Mouse (Mus musculus): ENCODE data around the gene Sept10. TPM values are rescaled to one million over a fixed set of nuclear protein-coding genes. Genes with fewer than 3 reads are reported as not detected.

Gene Sept10
- polyA plus RNA-seq, 1 experiment from 2014 or later: 43.1 TPM

GRCm38 (mm10) chr10:59131926-59132628 is 89.6 kb downstream of the Sept10 start:
- Histone ChIP-seq H3K4me1 (replicated peaks; ENCODE audit: control insufficient read depth, insufficient read depth, low read length) (0 out of 2 replicates have a peak, but pooled peaks cover 6% of the 10 kb centered on the region), H3K4me2 (ENCODE audit: low read length) (no peak overlapping the region), H3K9ac (ENCODE audit: low read length) (no peak overlapping the region), H3K9me3 (ENCODE audit: control insufficient read depth, low read length) (no peaks in the 10 kb centered on the region), H3K27me3 (replicated peaks; ENCODE audit: control insufficient read depth, insufficient read depth, low read length) (no peaks in the 10 kb centered on the region), H3K4me3 (ENCODE audit: low read depth, low read length) (no peak overlapping the region), H3K36me3 (ENCODE audit: control insufficient read depth, insufficient read depth, low read length) (no peaks in the 10 kb centered on the region), H3K27ac (ENCODE audit: low read depth) (no peak overlapping the region)
- DNase-seq (ENCODE audit: low spot score): peak; percentile 57
- ATAC-seq (replicated peaks; ENCODE audit: low FRiP score, low TSS enrichment, low read depth): no peak
- WGBS: 46% methylated on average over 20 of the region's 20 CpGs

GRCm38 (mm10) chr10:59127637-59128036 is 94.0 kb downstream of the Sept10 start:
- no peak overlapping the region for H3K27ac ChIP-seq (ENCODE audit: low read depth)
- no peak overlapping the region for H3K9ac ChIP-seq (ENCODE audit: low read length)
- H3K4me3 ChIP-seq (ENCODE audit: low read depth, low read length): no peak overlapping the region
- H3K27me3 ChIP-seq (replicated peaks; ENCODE audit: control insufficient read depth, insufficient read depth, low read length): no peaks in the 10 kb centered on the region
- no peaks in the 10 kb centered on the region for H3K9me3 ChIP-seq (ENCODE audit: control insufficient read depth, low read length)
- no peaks in the 10 kb centered on the region for H3K36me3 ChIP-seq (ENCODE audit: control insufficient read depth, insufficient read depth, low read length)
- WGBS: 70% methylated on average over 6 of the region's 6 CpGs
- no peak for DNase-seq (ENCODE audit: low spot score)
- no peak overlapping the region for H3K4me2 ChIP-seq (ENCODE audit: low read length)
- H3K4me1 ChIP-seq (replicated peaks; ENCODE audit: control insufficient read depth, insufficient read depth, low read length): 0 out of 2 replicates have a peak, but pooled peaks cover 6% of the 10 kb centered on the region
- ATAC-seq (replicated peaks; ENCODE audit: low FRiP score, low TSS enrichment, low read depth): no peak

- H3K4me2 ChIP-seq (ENCODE audit: low read length): no peak overlapping the region
- no peak for DNase-seq (ENCODE audit: low spot score)
- ATAC-seq (replicated peaks; ENCODE audit: low FRiP score, low TSS enrichment, low read depth): no peak
- no peaks in the 10 kb centered on the region for H3K9me3 ChIP-seq (ENCODE audit: control insufficient read depth, low read length)
- no peaks in the 10 kb centered on the region for H3K27me3 ChIP-seq (replicated peaks; ENCODE audit: control insufficient read depth, insufficient read depth, low read length)
- no peak overlapping the region for H3K4me3 ChIP-seq (ENCODE audit: low read depth, low read length)
- H3K4me1 ChIP-seq (replicated peaks; ENCODE audit: control insufficient read depth, insufficient read depth, low read length): no peaks in the 10 kb centered on the region
- H3K27ac ChIP-seq (ENCODE audit: low read depth): no peak overlapping the region
- H3K36me3 ChIP-seq (ENCODE audit: control insufficient read depth, insufficient read depth, low read length): no peaks in the 10 kb centered on the region
- H3K9ac ChIP-seq (ENCODE audit: low read length): no peak overlapping the region
- 88% methylated on average over 2 of the region's 2 CpGs for WGBS
Measured at GRCm38 (mm10) chr10:59125497-59125896, 96.2 kb downstream of the Sept10 start.

- Histone ChIP-seq H3K4me1 (replicated peaks; ENCODE audit: control insufficient read depth, insufficient read depth, low read length) (no peaks in the 10 kb centered on the region), H3K9ac (ENCODE audit: low read length) (no peak overlapping the region), H3K4me2 (ENCODE audit: low read length) (no peak overlapping the region), H3K36me3 (ENCODE audit: control insufficient read depth, insufficient read depth, low read length) (no peaks in the 10 kb centered on the region), H3K9me3 (ENCODE audit: control insufficient read depth, low read length) (no peaks in the 10 kb centered on the region), H3K4me3 (ENCODE audit: low read depth, low read length) (no peak overlapping the region), H3K27me3 (replicated peaks; ENCODE audit: control insufficient read depth, insufficient read depth, low read length) (no peaks in the 10 kb centered on the region), H3K27ac (ENCODE audit: low read depth) (no peak overlapping the region)
- DNase-seq (ENCODE audit: low spot score): no peak
- no peak for ATAC-seq (replicated peaks; ENCODE audit: low FRiP score, low TSS enrichment, low read depth)
- 94% methylated on average over 2 of the region's 2 CpGs for WGBS
Measured at GRCm38 (mm10) chr10:59119811-59120210, 101.8 kb downstream of the Sept10 start.

DNA sequence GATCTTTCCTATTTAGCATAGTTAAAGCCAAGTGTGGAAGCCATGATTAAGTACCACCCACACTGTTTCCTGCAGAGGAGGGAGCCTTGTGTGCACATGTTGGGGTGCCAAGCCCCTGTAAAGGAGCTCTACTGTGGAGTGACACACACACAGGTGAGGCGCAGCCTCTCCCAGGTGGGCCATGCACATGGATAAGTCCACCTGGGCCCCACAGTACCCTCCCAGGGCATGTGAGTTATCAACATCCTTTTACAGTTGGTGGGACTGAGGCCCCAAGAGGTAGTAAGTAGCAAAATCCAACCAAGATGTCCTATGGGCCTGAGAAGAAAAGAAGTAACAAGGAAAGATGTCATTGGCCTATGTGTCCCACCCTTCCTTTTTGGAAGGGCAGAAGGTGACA is 102.6 kb downstream of the Sept10 start:
- H3K4me3 ChIP-seq (ENCODE audit: low read depth, low read length): no peak overlapping the region
- ATAC-seq (replicated peaks; ENCODE audit: low FRiP score, low TSS enrichment, low read depth) (no peak), DNase-seq (ENCODE audit: low spot score) (no peak)
- H3K9me3 ChIP-seq (ENCODE audit: control insufficient read depth, low read length): no peaks in the 10 kb centered on the region
- 93% methylated on average over 1 of the region's 1 CpGs for WGBS
- no peak overlapping the region for H3K4me2 ChIP-seq (ENCODE audit: low read length)
- H3K27ac ChIP-seq (ENCODE audit: low read depth): no peak overlapping the region
- H3K27me3 ChIP-seq (replicated peaks; ENCODE audit: control insufficient read depth, insufficient read depth, low read length): no peaks in the 10 kb centered on the region
- H3K36me3 ChIP-seq (ENCODE audit: control insufficient read depth, insufficient read depth, low read length): no peaks in the 10 kb centered on the region
- H3K9ac ChIP-seq (ENCODE audit: low read length): no peak overlapping the region
- H3K4me1 ChIP-seq (replicated peaks; ENCODE audit: control insufficient read depth, insufficient read depth, low read length): no peaks in the 10 kb centered on the region

- no peaks in the 10 kb centered on the region for H3K27me3 ChIP-seq (replicated peaks; ENCODE audit: control insufficient read depth, insufficient read depth, low read length)
- H3K4me1 ChIP-seq (replicated peaks; ENCODE audit: control insufficient read depth, insufficient read depth, low read length): no peaks in the 10 kb centered on the region
- no peaks in the 10 kb centered on the region for H3K9me3 ChIP-seq (ENCODE audit: control insufficient read depth, low read length)
- no peak overlapping the region for H3K27ac ChIP-seq (ENCODE audit: low read depth)
- H3K4me2 ChIP-seq (ENCODE audit: low read length): no peak overlapping the region
- H3K4me3 ChIP-seq (ENCODE audit: low read depth, low read length): no peak overlapping the region
- WGBS: 73% methylated on average over 5 of the region's 5 CpGs
- ATAC-seq (replicated peaks; ENCODE audit: low FRiP score, low TSS enrichment, low read depth): no peak
- H3K36me3 ChIP-seq (ENCODE audit: control insufficient read depth, insufficient read depth, low read length): no peaks in the 10 kb centered on the region
- DNase-seq (ENCODE audit: low spot score): no peak
- H3K9ac ChIP-seq (ENCODE audit: low read length): no peak overlapping the region
Measured at GRCm38 (mm10) chr10:59117555-59117954, 104.1 kb downstream of the Sept10 start.

GRCm38 (mm10) chr10:59116331-59116730 is 105.3 kb downstream of the Sept10 start:
- Histone ChIP-seq H3K4me3 (ENCODE audit: low read depth, low read length) (no peak overlapping the region), H3K4me2 (ENCODE audit: low read length) (no peak overlapping the region), H3K4me1 (replicated peaks; ENCODE audit: control insufficient read depth, insufficient read depth, low read length) (no peaks in the 10 kb centered on the region), H3K36me3 (ENCODE audit: control insufficient read depth, insufficient read depth, low read length) (no peaks in the 10 kb centered on the region), H3K9ac (ENCODE audit: low read length) (no peak overlapping the region), H3K9me3 (ENCODE audit: control insufficient read depth, low read length) (no peaks in the 10 kb centered on the region), H3K27me3 (replicated peaks; ENCODE audit: control insufficient read depth, insufficient read depth, low read length) (no peaks in the 10 kb centered on the region), H3K27ac (ENCODE audit: low read depth) (no peak overlapping the region)
- ATAC-seq (replicated peaks; ENCODE audit: low FRiP score, low TSS enrichment, low read depth) (no peak), DNase-seq (ENCODE audit: low spot score) (no peak)
- WGBS: 75% methylated on average over 9 of the region's 9 CpGs

DNA sequence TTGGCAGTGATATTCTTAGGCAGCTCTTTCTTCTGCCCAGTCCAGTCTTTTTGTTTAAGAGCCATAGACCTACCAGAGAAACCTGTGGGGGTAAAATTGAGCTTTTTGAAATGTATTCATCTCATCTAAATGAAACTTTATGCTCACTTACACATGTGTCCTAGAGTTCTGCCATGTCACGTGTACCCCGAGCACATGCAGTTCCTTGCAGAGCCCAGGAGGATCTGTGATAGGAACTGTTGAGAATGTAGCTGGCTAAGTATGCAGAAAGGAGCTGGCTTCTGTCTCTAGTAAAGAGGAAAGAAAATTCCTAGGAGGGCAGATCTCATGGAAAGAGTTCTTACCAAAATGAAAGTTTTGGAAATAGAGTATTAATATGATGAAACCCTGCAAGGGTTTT is 106.0 kb downstream of the Sept10 start:
- H3K4me1 ChIP-seq (replicated peaks; ENCODE audit: control insufficient read depth, insufficient read depth, low read length): no peaks in the 10 kb centered on the region
- 94% methylated on average over 2 of the region's 2 CpGs for WGBS
- H3K9ac ChIP-seq (ENCODE audit: low read length): no peak overlapping the region
- no peak overlapping the region for H3K27ac ChIP-seq (ENCODE audit: low read depth)
- no peaks in the 10 kb centered on the region for H3K36me3 ChIP-seq (ENCODE audit: control insufficient read depth, insufficient read depth, low read length)
- H3K27me3 ChIP-seq (replicated peaks; ENCODE audit: control insufficient read depth, insufficient read depth, low read length): no peaks in the 10 kb centered on the region
- H3K4me3 ChIP-seq (ENCODE audit: low read depth, low read length): no peak overlapping the region
- ATAC-seq (replicated peaks; ENCODE audit: low FRiP score, low TSS enrichment, low read depth): no peak
- DNase-seq (ENCODE audit: low spot score): no peak
- no peak overlapping the region for H3K4me2 ChIP-seq (ENCODE audit: low read length)
- no peaks in the 10 kb centered on the region for H3K9me3 ChIP-seq (ENCODE audit: control insufficient read depth, low read length)
